Mouse (Mus musculus): ENCODE data around the gene Ticrr. TPM values are rescaled to one million over a fixed set of nuclear protein-coding genes. Genes with fewer than 3 reads are reported as not detected.

The Ticrr gene
- polyA plus RNA-seq, 1 experiment from 2014 or later, result 25.3 TPM

DNA sequence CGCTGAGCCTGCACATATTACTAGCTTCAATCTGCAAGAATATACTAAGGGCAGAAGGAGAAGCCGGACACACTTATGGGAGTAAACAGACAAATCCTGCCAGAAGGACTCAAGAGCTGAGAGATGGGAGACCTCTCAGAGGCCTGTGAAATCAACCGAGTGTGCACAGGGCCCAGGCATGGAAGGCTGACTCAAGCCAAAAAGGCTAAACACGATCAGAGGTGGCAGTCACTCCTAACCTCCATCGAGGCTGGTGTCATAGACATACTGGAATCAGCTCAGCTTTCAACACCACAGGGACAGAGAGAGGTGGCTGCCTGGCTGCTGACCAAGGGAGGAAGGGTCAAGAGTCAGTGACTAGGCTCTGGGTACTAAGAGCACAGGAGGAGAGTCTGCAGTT lies 45.2 kb downstream of the Ticrr start:
- H3K27ac ChIP-seq (ENCODE audit: low read depth, low read length), result no peak overlapping the region
- H3K36me3 ChIP-seq (ENCODE audit: control insufficient read depth, insufficient read depth, low read length), result peaks cover 5% of the 10 kb centered on the region; the same call in 1 of the 2 replicates
- 92% methylated on average over 5 of the region's 5 CpGs for WGBS
- no peaks in the 10 kb centered on the region for H3K9me3 ChIP-seq (ENCODE audit: control insufficient read depth, low read length)
- H3K4me2 ChIP-seq (ENCODE audit: low read depth, low read length, severe bottlenecking), result no peak overlapping the region
- H3K4me1 ChIP-seq (replicated peaks; ENCODE audit: control insufficient read depth, insufficient read depth, low read length), result peaks cover 3% of the 10 kb centered on the region; the same call in 1 of the 2 replicates
- DNase-seq (ENCODE audit: low spot score), result no peak
- no peak for ATAC-seq (replicated peaks; ENCODE audit: low FRiP score)
- H3K9ac ChIP-seq (ENCODE audit: low read length), result no peak overlapping the region
- no peaks in the 10 kb centered on the region for H3K27me3 ChIP-seq (ENCODE audit: control insufficient read depth, insufficient read depth, low read length)
- no peak overlapping the region for H3K4me3 ChIP-seq (ENCODE audit: low read depth, low read length)

DNA sequence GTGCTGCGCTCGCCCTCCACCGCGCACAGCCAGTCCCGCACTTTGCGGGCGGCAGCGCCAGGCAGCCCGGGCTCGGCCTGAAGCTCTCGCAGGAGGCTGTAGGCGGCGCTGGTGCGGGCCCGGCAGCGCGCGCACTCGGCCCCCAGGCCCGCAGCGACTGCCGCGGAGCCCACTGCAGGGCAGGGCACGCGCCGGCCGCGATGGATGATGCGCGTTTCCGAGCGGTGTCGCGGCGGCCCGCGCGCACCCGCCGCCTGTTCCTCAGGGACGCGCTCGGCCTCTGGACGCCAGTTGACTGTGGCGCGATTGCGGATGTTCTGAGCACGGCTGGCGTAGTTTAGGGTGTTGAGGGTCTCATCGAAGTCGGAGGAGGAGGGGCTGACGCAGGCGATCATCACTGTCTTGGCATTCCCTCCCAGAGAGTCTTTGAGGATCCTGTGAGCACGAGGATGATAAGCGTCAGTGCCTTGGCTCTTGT lies 50.2 kb downstream of the Ticrr start:
- peaks cover 6% of the 10 kb centered on the region; the same call in 1 of the 2 replicates for H3K27me3 ChIP-seq (ENCODE audit: control insufficient read depth, insufficient read depth, low read length)
- DNase-seq (ENCODE audit: low spot score) (peak; percentile 90), ATAC-seq (replicated peaks; ENCODE audit: low FRiP score) (peak; percentile 84)
- peaks cover 11% of the 10 kb centered on the region; the same call in 1 of the 2 replicates for H3K4me1 ChIP-seq (replicated peaks; ENCODE audit: control insufficient read depth, insufficient read depth, low read length)
- no peak overlapping the region for H3K27ac ChIP-seq (ENCODE audit: low read depth, low read length)
- H3K4me3 ChIP-seq (ENCODE audit: low read depth, low read length), result peak overlapping the region; percentile 32
- H3K9me3 ChIP-seq (ENCODE audit: control insufficient read depth, low read length), result no peaks in the 10 kb centered on the region
- no peaks in the 10 kb centered on the region; the same call in 1 of the 2 replicates for H3K36me3 ChIP-seq (ENCODE audit: control insufficient read depth, insufficient read depth, low read length)
- WGBS, result under 1% methylated on average over 55 of the region's 55 CpGs
- H3K4me2 ChIP-seq (ENCODE audit: low read depth, low read length, severe bottlenecking), result peak overlapping the region; percentile 68
- H3K9ac ChIP-seq (ENCODE audit: low read length), result peak overlapping the region; percentile 53

DNA sequence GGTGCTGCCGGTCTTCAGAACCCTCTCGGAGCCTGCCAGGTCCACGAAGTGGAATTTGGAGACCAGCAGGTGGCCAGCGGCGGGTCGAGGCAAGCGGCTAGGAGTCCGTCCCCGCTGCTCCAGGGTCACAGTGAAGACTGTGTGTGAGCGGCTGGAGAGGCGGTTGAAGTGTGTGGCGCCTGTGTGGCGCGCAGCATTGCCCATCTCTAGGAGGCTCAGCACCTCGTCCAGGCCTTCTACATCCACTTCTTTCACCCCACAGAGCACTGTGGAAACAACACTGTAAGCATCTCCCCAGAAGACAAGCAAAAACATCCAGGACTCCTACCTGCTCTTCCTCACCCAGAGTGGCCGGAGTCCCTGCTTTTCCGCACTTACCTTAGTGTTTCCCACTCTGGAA lies 50.8 kb downstream of the Ticrr start:
- H3K4me3 ChIP-seq (ENCODE audit: low read depth, low read length), result peak overlapping the region; percentile 32
- no peak overlapping the region for H3K27ac ChIP-seq (ENCODE audit: low read depth, low read length)
- no peak for ATAC-seq (replicated peaks; ENCODE audit: low FRiP score)
- H3K4me1 ChIP-seq (replicated peaks; ENCODE audit: control insufficient read depth, insufficient read depth, low read length), result peaks cover 11% of the 10 kb centered on the region; the same call in 1 of the 2 replicates
- 24% methylated on average over 17 of the region's 17 CpGs for WGBS
- peaks cover 6% of the 10 kb centered on the region; the same call in 1 of the 2 replicates for H3K27me3 ChIP-seq (ENCODE audit: control insufficient read depth, insufficient read depth, low read length)
- peak overlapping the region; percentile 45; the same call in 1 of the 2 replicates for H3K9ac ChIP-seq (ENCODE audit: low read length)
- no peaks in the 10 kb centered on the region; the same call in 1 of the 2 replicates for H3K36me3 ChIP-seq (ENCODE audit: control insufficient read depth, insufficient read depth, low read length)
- peak overlapping the region; percentile 68 for H3K4me2 ChIP-seq (ENCODE audit: low read depth, low read length, severe bottlenecking)
- no peak for DNase-seq (ENCODE audit: low spot score)
- no peaks in the 10 kb centered on the region for H3K9me3 ChIP-seq (ENCODE audit: control insufficient read depth, low read length)

DNA sequence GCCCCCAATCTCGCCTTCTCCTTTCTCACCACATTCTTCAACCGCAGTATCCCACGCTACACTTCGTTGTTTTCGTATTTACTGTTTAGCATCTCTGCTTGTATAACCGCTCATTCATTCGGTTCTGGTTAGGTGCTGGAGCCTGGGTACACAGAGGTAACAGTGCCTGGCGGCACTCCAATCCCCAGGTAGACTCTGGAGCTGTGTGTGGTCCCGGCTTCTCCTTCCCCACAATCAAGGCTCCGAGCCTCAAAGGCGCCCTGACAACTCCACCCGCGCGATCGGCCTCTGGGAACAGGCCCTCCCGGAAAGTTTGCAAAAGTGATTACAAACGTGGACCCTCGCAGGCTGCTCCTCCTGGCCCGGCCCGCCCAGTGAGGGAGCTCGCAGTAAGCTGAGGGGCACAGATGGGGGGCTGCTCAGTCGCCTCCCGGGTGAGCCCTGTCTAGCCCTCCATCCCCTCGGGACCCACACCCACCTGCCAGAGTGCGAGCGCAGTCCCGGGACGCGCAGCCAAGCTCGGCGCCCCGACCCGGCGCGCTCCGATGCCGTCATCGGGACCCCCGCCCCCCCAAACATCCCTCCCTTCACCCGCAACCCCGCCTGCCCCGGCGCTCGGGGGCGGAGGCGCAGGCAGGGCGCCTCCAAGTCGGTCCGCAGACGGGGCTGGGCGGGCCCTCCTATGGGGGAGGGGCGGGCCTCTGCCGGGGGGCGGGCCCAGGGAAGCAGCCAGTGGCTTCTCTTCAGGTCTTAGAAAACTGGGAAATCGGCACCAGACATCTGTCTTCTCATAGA lies 55.4 kb downstream of the Ticrr start, which contains the start of gene Kif7:
Gene Kif7, minus strand, starts transcription at position 534 of the 795 bp plus-strand sequence.
- WGBS, result under 1% methylated on average over 54 of the region's 55 CpGs
- Histone ChIP-seq H3K9ac (ENCODE audit: low read length) (peak within 1 kb of the TSS; percentile 76), H3K4me1 (replicated peaks; ENCODE audit: control insufficient read depth, insufficient read depth, low read length) (peaks cover 11% of the 10 kb centered on the region; the same call in 1 of the 2 replicates), H3K27ac (ENCODE audit: low read depth, low read length) (no peak within 1 kb of the TSS), H3K4me3 (ENCODE audit: low read depth, low read length) (peak within 1 kb of the TSS; percentile 68), H3K9me3 (ENCODE audit: control insufficient read depth, low read length) (no peaks in the 10 kb centered on the region), H3K36me3 (ENCODE audit: control insufficient read depth, insufficient read depth, low read length) (no peaks in the 10 kb centered on the region), H3K27me3 (ENCODE audit: control insufficient read depth, insufficient read depth, low read length) (peaks cover 6% of the 10 kb centered on the region; the same call in 1 of the 2 replicates), H3K4me2 (ENCODE audit: low read depth, low read length, severe bottlenecking) (peak within 1 kb of the TSS; percentile 85)
- peak; percentile 92 for ATAC-seq (replicated peaks; ENCODE audit: low FRiP score)
- DNase-seq (ENCODE audit: low spot score), result peak; percentile 96

DNA sequence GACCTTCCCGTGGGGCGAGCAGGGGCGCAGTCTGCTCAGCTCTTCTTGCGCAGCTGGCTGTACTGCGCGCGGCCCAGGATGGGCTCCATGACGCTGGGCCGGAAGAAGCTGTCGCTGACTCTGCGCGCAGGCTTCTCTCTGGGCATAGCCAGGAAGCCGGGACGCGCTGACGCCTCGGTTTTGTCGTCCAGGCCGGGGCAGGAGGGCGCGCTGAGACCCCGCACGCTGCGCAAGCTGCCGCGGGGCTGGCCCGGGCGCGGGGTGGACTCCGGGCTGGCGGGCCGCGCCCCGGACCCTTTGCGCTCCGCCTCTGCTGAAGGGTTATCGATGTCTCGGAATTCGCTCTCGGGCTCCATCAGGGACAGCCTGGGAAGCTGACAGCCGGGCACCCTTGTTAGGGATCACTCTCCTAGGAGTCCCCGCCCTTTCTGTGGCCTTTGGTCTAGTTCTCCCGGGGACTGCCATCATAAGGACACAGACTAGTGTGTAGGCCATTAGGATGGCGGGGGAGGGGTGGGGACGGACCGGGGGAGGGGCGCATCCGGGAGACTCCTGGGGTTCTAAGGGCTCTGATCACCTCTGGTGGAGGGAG lies 61.5 kb downstream of the Ticrr start:
- Histone ChIP-seq H3K4me1 (replicated peaks; ENCODE audit: control insufficient read depth, insufficient read depth, low read length) (peaks cover 3% of the 10 kb centered on the region; the same call in 1 of the 2 replicates), H3K9ac (ENCODE audit: low read length) (peak overlapping the region; percentile 68), H3K36me3 (ENCODE audit: control insufficient read depth, insufficient read depth, low read length) (no peaks in the 10 kb centered on the region), H3K4me3 (ENCODE audit: low read depth, low read length) (peak overlapping the region; percentile 54), H3K4me2 (ENCODE audit: low read depth, low read length, severe bottlenecking) (peak overlapping the region; percentile 82), H3K9me3 (ENCODE audit: control insufficient read depth, low read length) (no peaks in the 10 kb centered on the region), H3K27ac (ENCODE audit: low read depth, low read length) (no peak overlapping the region), H3K27me3 (ENCODE audit: control insufficient read depth, insufficient read depth, low read length) (peaks cover 20% of the 10 kb centered on the region)
- under 1% methylated on average over 48 of the region's 48 CpGs for WGBS
- peak; percentile 53; the same call in 1 of the 2 replicates for ATAC-seq (replicated peaks; ENCODE audit: low FRiP score)
- DNase-seq (ENCODE audit: low spot score), result peak; percentile 73

DNA sequence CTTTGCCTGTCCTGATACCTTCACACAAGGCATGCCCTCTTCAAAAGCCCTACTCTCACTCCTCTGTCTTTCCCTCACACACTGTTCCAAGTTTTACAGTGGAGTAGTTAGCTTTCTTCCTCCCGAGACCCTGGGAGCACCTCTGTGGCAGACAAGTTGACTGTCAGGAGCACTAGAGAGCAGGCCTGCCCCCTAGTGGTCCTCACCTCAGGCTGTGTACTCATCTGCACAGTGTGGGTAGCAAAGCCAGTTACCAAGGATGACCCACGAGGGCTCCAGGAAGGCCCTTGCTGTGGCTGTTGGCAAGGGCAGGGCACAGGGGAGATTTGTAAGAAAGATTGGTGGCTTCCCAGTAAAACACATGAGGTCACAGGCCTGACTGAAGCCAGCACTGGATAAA lies 67.1 kb downstream of the Ticrr start:
- Histone ChIP-seq H3K9me3 (ENCODE audit: control insufficient read depth, low read length) (no peaks in the 10 kb centered on the region), H3K4me2 (ENCODE audit: low read depth, low read length, severe bottlenecking) (no peak overlapping the region), H3K4me1 (replicated peaks; ENCODE audit: control insufficient read depth, insufficient read depth, low read length) (no peaks in the 10 kb centered on the region), H3K36me3 (ENCODE audit: control insufficient read depth, insufficient read depth, low read length) (no peaks in the 10 kb centered on the region), H3K27me3 (ENCODE audit: control insufficient read depth, insufficient read depth, low read length) (peaks cover 9% of the 10 kb centered on the region), H3K27ac (ENCODE audit: low read depth, low read length) (no peak overlapping the region), H3K9ac (ENCODE audit: low read length) (no peak overlapping the region), H3K4me3 (ENCODE audit: low read depth, low read length) (no peak overlapping the region)
- 27% methylated on average over 2 of the region's 2 CpGs for WGBS
- peak; percentile 83 for DNase-seq (ENCODE audit: low spot score)
- no peak for ATAC-seq (replicated peaks; ENCODE audit: low FRiP score)

DNA sequence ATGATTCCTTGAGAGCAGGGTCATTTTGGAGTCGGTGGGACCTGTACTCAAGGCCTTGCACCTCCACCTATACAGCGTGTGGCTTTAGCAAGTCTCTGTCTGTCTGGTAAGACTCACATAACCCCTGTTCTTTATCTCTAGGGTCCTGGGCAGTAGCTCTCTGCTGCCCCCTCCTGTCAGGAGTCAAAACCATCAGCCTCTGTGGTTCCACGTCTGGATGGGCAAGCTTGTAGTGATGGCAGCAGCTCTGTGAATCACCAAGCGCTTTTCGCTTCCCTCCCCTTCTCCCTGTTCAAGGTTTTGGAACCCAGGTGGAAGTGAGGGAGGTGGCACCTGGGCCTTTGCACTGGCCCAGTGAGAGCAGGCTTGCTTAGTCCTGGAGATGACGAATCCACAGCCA lies 68.2 kb downstream of the Ticrr start:
- Histone ChIP-seq H3K27me3 (ENCODE audit: control insufficient read depth, insufficient read depth, low read length) (peaks cover under 1% of the 10 kb centered on the region; the same call in 1 of the 2 replicates), H3K9me3 (ENCODE audit: control insufficient read depth, low read length) (no peaks in the 10 kb centered on the region), H3K4me1 (replicated peaks; ENCODE audit: control insufficient read depth, insufficient read depth, low read length) (no peaks in the 10 kb centered on the region), H3K36me3 (ENCODE audit: control insufficient read depth, insufficient read depth, low read length) (no peaks in the 10 kb centered on the region), H3K9ac (ENCODE audit: low read length) (no peak overlapping the region), H3K27ac (ENCODE audit: low read depth, low read length) (no peak overlapping the region), H3K4me3 (ENCODE audit: low read depth, low read length) (no peak overlapping the region), H3K4me2 (ENCODE audit: low read depth, low read length, severe bottlenecking) (no peak overlapping the region)
- WGBS, result 27% methylated on average over 6 of the region's 6 CpGs
- peak; percentile 83 for DNase-seq (ENCODE audit: low spot score)
- ATAC-seq (replicated peaks; ENCODE audit: low FRiP score), result peak; percentile 22; the same call in 1 of the 2 replicates

DNA sequence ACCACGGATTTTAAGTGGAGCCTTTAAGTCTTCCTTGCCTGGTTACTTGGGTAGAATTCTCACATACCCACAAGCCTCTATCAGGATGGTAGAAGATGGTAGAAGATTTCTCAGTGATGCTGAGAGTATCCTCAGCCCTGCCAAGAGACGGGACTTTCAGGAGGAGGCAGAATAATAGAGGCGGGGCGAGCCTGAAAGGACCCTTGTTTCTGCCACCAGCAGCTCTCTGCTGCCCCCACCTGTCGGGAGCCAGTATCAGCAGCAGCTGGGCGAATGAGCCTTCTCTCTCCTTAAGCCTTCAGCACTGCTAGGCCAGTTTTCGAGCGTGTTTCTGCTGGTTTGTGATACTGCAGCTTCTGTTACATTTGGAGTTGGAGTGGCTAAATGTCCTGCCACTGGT lies 69.2 kb downstream of the Ticrr start:
- Histone ChIP-seq H3K4me3 (ENCODE audit: low read depth, low read length) (no peak overlapping the region), H3K4me1 (replicated peaks; ENCODE audit: control insufficient read depth, insufficient read depth, low read length) (no peaks in the 10 kb centered on the region), H3K27me3 (ENCODE audit: control insufficient read depth, insufficient read depth, low read length) (no peaks in the 10 kb centered on the region), H3K9me3 (ENCODE audit: control insufficient read depth, low read length) (no peaks in the 10 kb centered on the region), H3K27ac (ENCODE audit: low read depth, low read length) (no peak overlapping the region), H3K4me2 (ENCODE audit: low read depth, low read length, severe bottlenecking) (no peak overlapping the region), H3K9ac (ENCODE audit: low read length) (0 out of 2 replicates have a peak overlapping the region, but pooled peaks have one; percentile 4), H3K36me3 (ENCODE audit: control insufficient read depth, insufficient read depth, low read length) (no peaks in the 10 kb centered on the region)
- WGBS, result 9% methylated on average over 8 of the region's 8 CpGs
- peak; percentile 71 for ATAC-seq (replicated peaks; ENCODE audit: low FRiP score)
- DNase-seq (ENCODE audit: low spot score), result peak; percentile 90
